Comparison of ENCODE assay signal across 10 mouse cellular contexts in genomic region chr6:118935520-118936415, GRCm38 (mm10).
DNase-seq lines count a peak whose midpoint lies in the region; ATAC-seq and TF ChIP-seq lines count a peak whose summit lies in the region.
"Had no signal": no experiment of that assay in that cellular context is flagged by ENCODE, and none has a peak within 500 bp of the region (broad histone marks: within the 10 kb centered on the region; RNA-seq: fewer than 3 reads in every experiment).

No protein-coding gene starts in this region.

- H3K4me1 ChIP-seq in forebrain, postnatal 0 days (ENCODE audit: insufficient read depth), result peaks cover 20% of the 10 kb centered on the region; the same call in 1 of the 2 replicates
- peaks cover 17% of the 10 kb centered on the region for H3K4me1 ChIP-seq in forebrain, embryonic 16.5 days (replicated peaks; ENCODE audit: control insufficient read depth, insufficient read depth, low read length)
- peaks cover 17% of the 10 kb centered on the region for H3K4me1 ChIP-seq in forebrain, embryonic 13.5 days

- H3K27me3 ChIP-seq in forebrain, postnatal 0 days (ENCODE audit: insufficient read depth, low read length), result no peaks in the 10 kb centered on the region
- H3K27me3 ChIP-seq in forebrain, embryonic 16.5 days (replicated peaks; ENCODE audit: control insufficient read depth, insufficient read depth, low read length), result no peaks in the 10 kb centered on the region
- H3K27me3 ChIP-seq in forebrain, embryonic 13.5 days, result no peaks in the 10 kb centered on the region
- H3K27me3 ChIP-seq: forebrain, embryonic 15.5 days had no signal

- no peak for DNase-seq in forebrain, postnatal 0 days
- peak; percentile 46 for DNase-seq in right cerebral cortex, adult 18-20 months
- DNase-seq in right cerebral cortex, postnatal 14 days, result no peak
- DNase-seq in fat pad, adult 2 months (ENCODE audit: extremely low read depth, low read depth, low spot score), result peak; percentile 13
- peak; percentile 39 for DNase-seq in right cerebral cortex, postnatal 4 days
- no peak for DNase-seq in kidney, postnatal 25 days

- WGBS in forebrain, postnatal 0 days, result 82% methylated on average over 9 of the region's 9 CpGs
- WGBS in forebrain, embryonic 16.5 days, result 89% methylated on average over 9 of the region's 9 CpGs
- WGBS in forebrain, embryonic 13.5 days, result 94% methylated on average over 9 of the region's 9 CpGs

- H3K27ac ChIP-seq in forebrain, postnatal 0 days (ENCODE audit: low read depth, low read length), result peak overlapping the region; percentile 3; the same call in 1 of the 2 replicates
- no peak overlapping the region for H3K27ac ChIP-seq in forebrain, embryonic 16.5 days (ENCODE audit: low read length)
- H3K27ac ChIP-seq in forebrain, embryonic 13.5 days, result no peak overlapping the region
- H3K27ac ChIP-seq: forebrain, embryonic 15.5 days had no signal

- no peak overlapping the region for H3K4me2 ChIP-seq in forebrain, postnatal 0 days (ENCODE audit: low read depth)
- no peak overlapping the region for H3K4me2 ChIP-seq in forebrain, embryonic 16.5 days (ENCODE audit: low read length)
- no peak overlapping the region for H3K4me2 ChIP-seq in forebrain, embryonic 13.5 days
- H3K4me2 ChIP-seq: forebrain, embryonic 15.5 days had no signal

- ATAC-seq in forebrain, postnatal 0 days, result peak; percentile 26; the same call in 1 of the 2 replicates
- ATAC-seq in forebrain, embryonic 16.5 days, result no peak
- no peak for ATAC-seq in forebrain, embryonic 13.5 days
- ATAC-seq: forebrain, embryonic 15.5 days; midbrain, embryonic 16.5 days had no signal

- no peak overlapping the region for H3K4me3 ChIP-seq in forebrain, postnatal 0 days (ENCODE audit: low read depth, low read length)
- no peak overlapping the region for H3K4me3 ChIP-seq in forebrain, embryonic 16.5 days (replicated peaks; ENCODE audit: low read length)
- H3K4me3 ChIP-seq in forebrain, embryonic 13.5 days, result no peak overlapping the region
- H3K4me3 ChIP-seq: forebrain, embryonic 15.5 days had no signal

- H3K9me3 ChIP-seq in forebrain, postnatal 0 days (ENCODE audit: low read length), result no peaks in the 10 kb centered on the region
- no peaks in the 10 kb centered on the region for H3K9me3 ChIP-seq in forebrain, embryonic 16.5 days (ENCODE audit: control insufficient read depth, low read length)
- no peaks in the 10 kb centered on the region for H3K9me3 ChIP-seq in forebrain, embryonic 13.5 days (replicated peaks)
- H3K9me3 ChIP-seq: forebrain, embryonic 15.5 days had no signal

- no peak overlapping the region for H3K9ac ChIP-seq in forebrain, postnatal 0 days
- H3K9ac ChIP-seq in forebrain, embryonic 16.5 days (replicated peaks; ENCODE audit: low read depth, low read length), result no peak overlapping the region
- no peak overlapping the region for H3K9ac ChIP-seq in forebrain, embryonic 13.5 days
- H3K9ac ChIP-seq: forebrain, embryonic 15.5 days had no signal

- no peaks in the 10 kb centered on the region for H3K36me3 ChIP-seq in forebrain, postnatal 0 days (ENCODE audit: insufficient read depth)
- H3K36me3 ChIP-seq in forebrain, embryonic 16.5 days (ENCODE audit: control insufficient read depth, insufficient read depth), result no peaks in the 10 kb centered on the region
- no peaks in the 10 kb centered on the region for H3K36me3 ChIP-seq in forebrain, embryonic 13.5 days (ENCODE audit: poor library complexity, severe bottlenecking)
- H3K36me3 ChIP-seq: forebrain, embryonic 15.5 days had no signal

- TF ChIP-seq CTCF in forebrain, postnatal 0 days (IDR thresholded peaks at IDR 0.05; ENCODE audit: low read depth), result no peak

Comparison
In these comparisons a context has a peak if more than half of its experiments do, and no peak if none do; other contexts are left out.
1. DNase-seq: peak in right cerebral cortex, adult 18-20 months (single experiment), fat pad, adult 2 months (single experiment) and right cerebral cortex, postnatal 4 days (single experiment); none in forebrain, postnatal 0 days (single experiment), right cerebral cortex, postnatal 14 days (single experiment) and kidney, postnatal 25 days (0 of 2).